Mouse (Mus musculus): ENCODE data around the gene Olfr894.
"Not testable (repeated sequence)": the region's sequence is repeated elsewhere in the genome, so short reads cannot be mapped to it uniquely, and the experiment has no call there.

The Olfr894 gene

DNA sequence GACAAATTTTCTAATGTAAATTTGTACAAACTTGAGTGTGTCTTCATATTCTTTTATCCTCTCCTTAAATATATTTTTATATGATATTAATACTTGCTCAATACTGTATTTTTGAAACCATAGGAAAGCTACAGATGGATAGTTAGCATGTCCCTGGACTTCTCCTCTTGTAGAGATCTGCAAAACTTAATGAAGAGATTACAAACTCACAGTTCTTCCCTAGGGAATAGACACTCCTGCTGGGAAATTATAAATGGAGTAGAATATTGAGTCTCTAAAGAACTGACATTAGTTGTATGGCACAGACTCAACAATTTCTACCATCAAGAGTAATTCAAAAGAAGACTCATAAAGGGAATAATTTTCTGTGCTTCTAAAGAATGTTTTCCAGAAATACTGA, at the start of gene Olfr894:
TSS of gene Olfr894 (plus strand) at position 301 of the 400 bp plus-strand sequence.
- no peak for DNase-seq (ENCODE audit: inconsistent age in 2 of 2, low spot score in 1 of 2)

DNA sequence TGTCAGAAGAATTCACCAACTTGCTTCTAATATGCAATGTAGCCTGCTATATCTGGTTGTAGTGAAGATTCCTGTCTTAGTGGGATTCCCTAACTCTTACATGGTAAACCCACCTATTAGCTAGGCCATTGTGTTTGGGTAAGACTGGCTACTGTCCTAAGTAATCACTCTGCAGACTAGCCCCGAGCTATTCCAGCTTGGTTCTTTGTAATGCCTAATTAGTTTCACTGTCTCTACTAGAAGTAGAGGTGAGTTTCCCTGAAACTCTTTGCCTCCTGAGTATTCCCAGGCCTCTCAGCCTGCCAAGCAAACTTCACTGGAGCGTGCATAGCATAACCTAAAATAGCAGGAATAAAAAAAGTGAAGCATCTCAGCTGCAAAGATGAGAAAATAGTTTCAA, 49.5 kb upstream of the Olfr894 start:
- DNase-seq (ENCODE audit: inconsistent age in 2 of 2, low spot score in 1 of 2) = not testable (repeated sequence)

DNA sequence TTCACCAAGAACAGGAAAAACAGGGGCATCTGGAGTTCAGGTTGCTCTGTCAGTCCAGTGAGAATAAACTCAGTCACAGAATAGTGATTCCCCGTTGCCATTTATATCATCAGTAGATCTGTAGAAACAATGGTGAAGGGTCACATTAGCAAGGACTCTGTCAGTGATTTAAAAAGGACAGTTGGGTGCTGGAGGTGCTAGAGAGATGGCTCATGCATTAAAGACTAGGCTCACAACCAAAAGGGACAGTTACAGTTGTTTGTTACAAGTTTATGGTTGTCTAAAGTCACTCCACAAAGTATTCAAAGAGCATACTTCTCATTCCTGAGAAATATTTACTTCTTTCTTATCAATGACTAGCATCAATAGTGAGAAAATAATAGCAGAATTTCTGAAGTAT, 37.1 kb upstream of the Olfr894 start, which contains the start of gene Olfr891:
TSS of gene Olfr891 (minus strand) at position 101 of the 400 bp plus-strand sequence.
- DNase-seq (ENCODE audit: inconsistent age in 2 of 2, low spot score in 1 of 2) = no peak

DNA sequence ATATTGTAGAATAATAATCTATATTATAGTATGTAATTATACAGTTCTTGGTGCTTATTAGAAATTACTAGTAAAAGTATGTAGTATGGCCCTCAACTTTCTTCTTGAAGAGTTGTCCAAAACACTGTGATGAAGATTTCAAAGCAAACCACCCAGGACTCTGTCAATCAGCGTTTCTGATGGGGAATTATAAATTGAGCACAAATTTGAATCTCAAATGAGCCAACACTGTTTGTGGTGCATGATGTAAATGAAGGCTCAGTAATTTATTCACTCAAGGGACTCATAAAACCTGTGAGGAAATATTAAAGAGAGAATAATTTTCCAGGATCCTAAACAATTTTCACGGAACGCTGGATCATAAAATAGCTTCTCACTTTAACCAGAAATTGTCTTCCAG, 9.8 kb upstream of the Olfr894 start, which contains the start of gene Olfr893:
TSS of gene Olfr893 (plus strand) at position 301 of the 400 bp plus-strand sequence.
- DNase-seq (ENCODE audit: inconsistent age in 2 of 2, low spot score in 1 of 2) = no peak

DNA sequence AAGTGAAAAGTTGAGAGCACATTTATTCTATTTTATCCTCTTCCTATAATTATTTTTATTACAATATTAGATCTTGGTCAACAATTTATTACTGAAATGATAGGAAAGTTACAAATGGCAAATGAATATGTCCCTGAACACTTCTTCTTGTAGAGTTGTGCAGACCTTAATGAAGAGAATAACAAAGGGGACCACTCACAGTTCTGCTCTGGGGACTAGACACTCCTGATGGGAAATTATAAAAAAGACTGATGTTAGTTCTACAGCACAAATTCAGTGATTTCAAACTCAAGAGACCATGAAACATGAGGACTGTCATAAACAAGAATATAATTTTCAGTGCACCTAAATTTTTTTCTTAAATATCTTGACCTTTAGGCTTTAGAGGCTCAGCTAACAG, 34.6 kb downstream of the Olfr894 start, which contains the start of gene Olfr143:
TSS of gene Olfr143 (plus strand) at position 301 of the 400 bp plus-strand sequence.
- no peak for DNase-seq (ENCODE audit: inconsistent age in 2 of 2, low spot score in 1 of 2)

DNA sequence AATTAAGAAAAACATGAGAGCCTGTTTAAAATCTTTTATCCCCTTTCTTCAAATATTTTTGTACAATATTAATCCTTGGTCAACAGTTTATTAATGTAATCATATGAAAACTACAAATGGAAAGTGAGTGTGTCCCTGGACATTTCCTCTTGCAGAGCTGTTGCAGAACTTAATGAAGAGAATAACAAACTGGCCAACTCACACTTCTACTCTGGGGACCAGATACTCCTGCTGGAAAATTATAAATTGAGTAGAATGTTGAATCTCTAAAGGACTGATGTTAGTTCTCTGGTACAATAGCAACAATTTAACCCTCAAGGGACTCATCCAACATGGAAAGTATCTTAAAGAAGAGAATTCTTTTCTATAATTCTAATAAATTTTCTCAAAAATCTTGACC, 49.7 kb downstream of the Olfr894 start, which contains the start of gene Olfr895:
TSS of gene Olfr895 (plus strand) at position 301 of the 400 bp plus-strand sequence.
- no peak for DNase-seq (ENCODE audit: inconsistent age in 2 of 2, low spot score in 1 of 2)

Data from adrenal gland, adult (tissue).